Mouse (Mus musculus): ENCODE data around the gene Ndufab1.

The Ndufab1 gene

GRCm38 (mm10) chr7:122067517-122068381 lies 33.9 kb downstream of the Ndufab1 start:
- DNase-seq (ENCODE audit: low spot score in 2 of 2): peak in 1 of 2 experiments; percentile 21

- peak; percentile 95 to 97 for DNase-seq (ENCODE audit: low spot score in 2 of 2)
Measured at GRCm38 (mm10) chr7:122066945-122067516, 34.7 kb downstream of the Ndufab1 start, which contains the start of the genes Ubfd1 and Ears2. Ubfd1 (plus strand) TSS chr7:122067175. Ears2 (minus strand) TSS chr7:122067263.

DNA sequence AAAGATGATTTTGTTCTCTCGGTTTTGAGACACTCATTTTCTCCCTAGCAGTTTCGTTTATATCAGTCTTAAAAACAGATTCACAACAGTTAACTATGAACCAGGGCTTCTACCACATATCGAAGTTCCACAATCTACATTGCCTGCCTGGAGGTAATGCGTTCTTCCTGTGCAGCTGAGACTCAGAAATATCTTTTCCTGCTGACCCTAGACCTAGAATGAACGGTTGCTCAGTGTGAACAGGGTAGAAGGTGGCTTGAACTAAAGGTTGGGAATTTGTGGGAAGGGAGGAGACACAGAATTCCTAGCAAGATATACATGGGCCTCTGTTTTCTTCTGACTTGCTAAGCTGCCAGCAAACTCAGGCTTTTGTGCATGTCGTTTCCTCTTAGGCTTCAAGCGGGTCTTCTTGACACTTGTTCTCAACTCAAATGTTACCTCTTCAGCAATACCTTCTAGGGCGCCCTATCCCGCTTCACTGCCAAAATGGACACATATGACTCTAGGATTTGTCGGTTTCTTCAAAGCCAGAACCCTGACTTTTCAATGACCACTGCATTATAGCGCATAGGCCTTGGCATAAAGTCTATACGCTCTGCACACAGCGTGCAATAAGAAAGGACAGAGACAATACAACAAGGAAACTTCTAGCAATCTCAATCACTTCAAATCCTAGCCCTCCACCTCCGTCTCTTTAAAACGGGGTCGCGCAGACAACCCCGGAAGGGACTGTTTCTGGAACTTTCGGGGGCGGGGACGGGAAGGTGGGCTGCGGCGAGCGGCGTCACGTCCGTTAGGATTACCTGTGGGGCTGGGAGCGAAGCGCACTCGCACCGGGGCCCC lies 35.4 kb downstream of the Ndufab1 start:
- no peak for DNase-seq (ENCODE audit: low spot score in 2 of 2)

GRCm38 (mm10) chr7:122065656-122066055 lies 36.0 kb downstream of the Ndufab1 start:
- DNase-seq (ENCODE audit: low spot score in 2 of 2): no peak

DNA sequence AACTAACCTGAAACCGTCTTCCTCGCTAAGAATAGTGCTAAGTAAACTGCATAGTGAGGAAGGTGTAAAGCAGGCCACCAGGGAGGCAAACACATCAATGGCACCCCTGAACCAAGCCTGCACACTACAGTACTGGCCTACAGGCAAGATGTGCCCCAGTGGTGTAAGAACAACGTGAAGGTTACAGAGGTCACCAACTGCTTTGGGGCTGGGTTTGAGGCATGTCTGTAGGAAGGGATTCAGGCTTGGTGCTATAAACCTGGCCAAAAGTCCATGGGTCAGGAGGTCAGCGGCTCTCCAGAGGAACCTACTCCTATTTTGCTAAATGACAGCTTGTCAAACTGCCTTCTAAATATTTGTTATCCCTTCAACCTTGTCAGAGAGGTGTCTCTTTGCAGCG lies 45.1 kb downstream of the Ndufab1 start:
- no peak for DNase-seq (ENCODE audit: low spot score in 2 of 2)

GRCm38 (mm10) chr7:122050834-122051233 lies 50.9 kb downstream of the Ndufab1 start:
- DNase-seq (ENCODE audit: low spot score in 2 of 2): no peak

- DNase-seq (ENCODE audit: low spot score in 2 of 2): no peak
Measured at GRCm38 (mm10) chr7:122048191-122048590, 53.5 kb downstream of the Ndufab1 start.

DNA sequence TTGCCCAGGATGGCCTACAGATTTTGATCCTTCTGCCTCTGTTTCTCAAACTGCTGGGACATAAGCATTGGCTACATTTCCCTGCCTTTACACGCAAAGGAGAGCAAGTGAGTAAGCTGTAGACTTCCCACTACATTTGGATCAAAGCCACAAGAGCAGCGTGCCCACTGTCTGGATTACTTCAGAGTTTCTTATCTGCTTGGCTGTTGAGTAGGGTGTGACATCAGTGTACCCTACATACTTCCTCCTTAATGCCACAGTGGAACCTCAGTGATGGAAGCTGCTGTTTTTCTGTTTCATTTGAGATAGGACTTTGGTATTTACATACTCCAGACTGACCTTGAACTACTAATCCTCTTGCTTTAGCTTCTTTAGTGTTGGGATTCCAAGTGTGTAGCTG lies 54.9 kb downstream of the Ndufab1 start:
- no peak for DNase-seq (ENCODE audit: low spot score in 2 of 2)

DNA sequence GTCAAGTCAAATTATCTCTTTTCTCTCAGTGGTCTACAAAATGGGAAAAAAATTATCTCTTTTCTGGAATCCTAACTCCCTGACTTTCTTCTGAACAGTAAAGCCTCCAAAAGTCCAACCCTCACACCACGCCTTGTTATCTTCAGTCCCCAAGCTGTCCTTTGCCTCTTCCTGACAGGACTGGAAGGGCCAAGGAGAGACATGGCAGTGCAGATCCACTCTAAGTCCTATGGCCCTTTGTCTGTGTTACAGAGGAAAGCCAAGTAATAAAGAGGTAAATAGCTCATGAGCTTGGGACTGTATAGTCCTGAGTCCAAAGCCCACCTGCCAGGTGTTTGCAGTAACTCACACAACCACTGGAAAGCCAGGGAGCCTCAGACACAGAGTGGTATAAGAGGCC lies 56.0 kb downstream of the Ndufab1 start:
- DNase-seq (ENCODE audit: low spot score in 2 of 2): no peak

- DNase-seq (ENCODE audit: low spot score in 2 of 2): peak; percentile 81 to 87
Measured at GRCm38 (mm10) chr7:122045181-122045634, 56.5 kb downstream of the Ndufab1 start.

GRCm38 (mm10) chr7:122044106-122044505 lies 57.6 kb downstream of the Ndufab1 start:
- no peak for DNase-seq (ENCODE audit: low spot score in 2 of 2)
